Mouse (Mus musculus): ENCODE data around the gene Zfp36l2.

DNA sequence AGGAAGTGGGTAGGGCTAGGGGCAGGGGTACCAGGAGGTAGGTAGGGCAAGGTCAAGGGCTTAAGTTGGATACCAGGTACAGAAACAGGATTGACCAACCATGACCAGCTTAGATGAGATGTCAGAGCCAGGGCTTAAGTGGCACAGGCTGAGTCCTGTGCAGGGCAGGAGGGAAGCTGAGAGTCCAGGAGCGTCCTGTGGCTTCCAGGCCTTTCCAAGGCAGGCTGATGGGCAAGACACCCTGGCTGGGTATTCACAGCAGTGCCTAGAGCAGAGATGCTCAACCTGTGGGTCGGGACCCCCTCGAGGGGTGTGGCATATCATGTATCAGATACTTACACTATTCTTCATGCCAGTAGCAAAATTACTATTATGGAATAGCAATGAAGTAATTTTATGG lies 22.0 kb downstream of the Zfp36l2 start:
- no peak for TF ChIP-seq CTCF (conservative IDR thresholded peaks at IDR 0.05 in 1 of 2, IDR thresholded peaks at IDR 0.05 in 1 of 2; ENCODE audit: low read depth in 2 of 2, low read length in 2 of 2)
- TF ChIP-seq MAX (IDR thresholded peaks at IDR 0.05; ENCODE audit: low read length): no peak
- no peak for TF ChIP-seq EP300 (IDR thresholded peaks at IDR 0.05; ENCODE audit: low read length)
- no peak for TF ChIP-seq BHLHE40 (IDR thresholded peaks at IDR 0.05; ENCODE audit: low read depth, low read length)
- no peak for TF ChIP-seq SIN3A (IDR thresholded peaks at IDR 0.05; ENCODE audit: low read length)
- TF ChIP-seq POLR2A (IDR thresholded peaks at IDR 0.05; ENCODE audit: low read depth, low read length): no peak
- TF ChIP-seq SMC3 (IDR thresholded peaks at IDR 0.05; ENCODE audit: low read depth, low read length): no peak
